Mouse (Mus musculus): ENCODE measurements around the gene AU041133. TPM values are rescaled to one million over a fixed set of nuclear protein-coding genes. Genes with fewer than 3 reads are reported as not detected.

Gene AU041133
- polyA plus RNA-seq, 1 experiment from 2014 or later = 5.4 TPM

Other genes starting within 250 kb of the AU041133 start
- 3.4 and 3.6 TPM in 2 replicates for gene Zfp781, start 197.5 kb upstream of the AU041133 start, polyA plus RNA-seq (2015; fragmentation: Nextera tagmentation; extraction: Ambion mirVana)
- 11.4 and 12.1 TPM in 2 replicates for gene Zfp873, start 79.9 kb upstream of the AU041133 start, polyA plus RNA-seq (2015; fragmentation: Nextera tagmentation; extraction: Ambion mirVana)
- gene BC024063, start 44.7 kb upstream of the AU041133 start, polyA plus RNA-seq (2015; fragmentation: Nextera tagmentation; extraction: Ambion mirVana) = 4.3 TPM in 2 replicates
- 15.2 and 15.9 TPM in 2 replicates for gene Zfp938, start 113.3 kb downstream of the AU041133 start, polyA plus RNA-seq (2015; fragmentation: Nextera tagmentation; extraction: Ambion mirVana)
- not detected in 2 replicates for gene 4932415D10Rik, start 188.6 kb downstream of the AU041133 start, polyA plus RNA-seq (2015; fragmentation: Nextera tagmentation; extraction: Ambion mirVana)
- gene Gm4924, start 226.2 kb downstream of the AU041133 start, polyA plus RNA-seq (2015; fragmentation: Nextera tagmentation; extraction: Ambion mirVana) = 8.2 and 10.4 TPM in 2 replicates

All from embryonic facial prominence, embryonic 15.5 days (tissue).